Mouse (Mus musculus) spleen, adult 2 months (tissue): ENCODE results near the gene Ms4a6d. TPM values are rescaled to one million over a fixed set of nuclear protein-coding genes. Genes with fewer than 3 reads are reported as not detected.

Experiments used
- DNase-seq, 2 experiments: peaks; one replicate each; pipeline versions ENCODE4 v3.0.0 to v3.0.0-alpha.2; 2012 to 2021; ENCODE audit warnings: low spot score in 2 of 2, low read depth in 1 of 2
- H3K27ac ChIP-seq: fragments of 200-500 bp; 2 replicates; pipeline ENCODE4 v1.5.1; 2012; ENCODE audit warnings: low read length, inconsistent platforms; ENCODE audit not compliant: insufficient read depth
- H3K27me3 ChIP-seq: fragments of 200-500 bp; 2 replicates; pipeline ENCODE4 v1.6.1; 2012; ENCODE audit warnings: mild to moderate bottlenecking, moderate library complexity, low read length, inconsistent platforms; ENCODE audit not compliant: control insufficient read depth, insufficient read depth
- H3K36me3 ChIP-seq: fragments of 200-500 bp; 2 replicates; pipeline ENCODE4 v1.6.1; 2012; ENCODE audit warnings: mild to moderate bottlenecking, low read length, inconsistent platforms; ENCODE audit not compliant: control insufficient read depth, insufficient read depth
- H3K4me1 ChIP-seq: fragments of 200-500 bp; 2 replicates; pipeline ENCODE4 v1.6.1; 2011; ENCODE audit warnings: inconsistent platforms; ENCODE audit not compliant: control insufficient read depth, insufficient read depth, insufficient read length
- H3K4me3 ChIP-seq: fragments of 200-500 bp; 2 replicates; pipeline ENCODE4 v1.5.1; 2011; ENCODE audit warnings: mild to moderate bottlenecking, inconsistent platforms; ENCODE audit not compliant: insufficient read depth, insufficient read length; ENCODE audit errors: extremely low read depth
- CTCF ChIP-seq: fragments of 200-500 bp; IDR thresholded peaks from 2 replicates; pipeline ENCODE4 v1.5.1; 2011; ENCODE audit warnings: mild to moderate bottlenecking, inconsistent platforms; ENCODE audit not compliant: insufficient read depth, insufficient read length, insufficient replicate concordance; ENCODE audit errors: extremely low read depth
- POLR2A ChIP-seq: fragments of 200-500 bp; IDR thresholded peaks from 2 replicates; pipeline ENCODE4 v1.6.1; 2011; ENCODE audit warnings: low read depth, low read length, inconsistent platforms
- WGBS: fragments of 180-500 bp; shearing (Covaris S2); methylation state at CpG from one replicate; pipeline ENCODE4 v1.1.7; 2018; 5-methylcytosine and 5-hydroxymethylcytosine counted together
- polyA plus RNA-seq: library from polyadenylated mRNA; depleted of rRNA; stranded (reverse); fragments of >200 nt; gene quantifications from 2 replicates; pipeline ENCODE4 v1.2.3, GENCODE M21; 2012

The Ms4a6d gene
- polyA plus RNA-seq, 1 experiment = 3.9 TPM

DNA sequence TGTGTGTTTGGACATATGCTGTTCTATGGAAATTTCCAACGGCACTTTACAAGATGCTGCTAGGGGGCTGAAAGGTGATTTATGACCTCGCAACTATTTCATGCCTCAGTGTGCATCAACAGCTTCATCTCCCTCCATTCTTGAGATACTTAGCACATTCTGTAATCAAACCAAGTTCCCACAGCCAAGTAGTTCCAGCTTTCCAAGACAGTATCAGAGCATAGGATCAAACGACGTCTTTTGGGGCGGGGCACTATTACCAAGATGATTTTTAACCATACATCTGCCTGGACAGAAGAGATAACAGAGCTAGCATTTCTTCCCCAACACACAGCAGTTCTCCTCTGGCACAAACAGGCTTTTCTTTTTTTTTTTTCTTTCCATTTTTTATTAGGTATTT, 20.6 kb upstream of the Ms4a6d start:
- Histone ChIP-seq H3K27me3 (no peaks in the 10 kb centered on the region), H3K27ac (no peak overlapping the region), H3K4me3 (no peak overlapping the region), H3K4me1 (no peaks in the 10 kb centered on the region), H3K36me3 (no peaks in the 10 kb centered on the region)
- 81% methylated on average over 5 of the region's 5 CpGs for WGBS
- TF ChIP-seq CTCF (no peak), POLR2A (no peak)
- DNase-seq = no peak

DNA sequence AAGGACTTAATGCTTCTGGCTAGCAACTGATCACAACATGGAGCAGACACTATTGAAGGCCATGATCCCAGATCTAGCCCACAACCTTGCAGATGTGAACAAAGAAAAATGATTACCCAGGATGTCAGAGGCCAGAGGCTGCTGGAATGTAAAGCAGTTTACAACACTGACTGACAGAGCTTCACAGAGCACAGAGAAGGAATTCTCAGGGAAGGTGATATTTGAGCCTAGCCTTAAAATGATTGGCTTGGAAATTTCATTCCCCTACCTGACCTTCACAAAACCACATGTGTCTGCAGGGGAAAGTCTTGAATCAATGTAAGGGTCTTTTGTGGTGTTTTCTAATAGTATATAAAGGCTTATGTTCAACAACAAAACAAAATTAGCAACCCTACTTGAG, 20.2 kb upstream of the Ms4a6d start:
- Histone ChIP-seq H3K36me3 (no peaks in the 10 kb centered on the region), H3K27ac (no peak overlapping the region), H3K4me3 (no peak overlapping the region), H3K27me3 (no peaks in the 10 kb centered on the region), H3K4me1 (no peaks in the 10 kb centered on the region)
- TF ChIP-seq POLR2A = no peak
- TF ChIP-seq CTCF = no peak
- no peak for DNase-seq

DNA sequence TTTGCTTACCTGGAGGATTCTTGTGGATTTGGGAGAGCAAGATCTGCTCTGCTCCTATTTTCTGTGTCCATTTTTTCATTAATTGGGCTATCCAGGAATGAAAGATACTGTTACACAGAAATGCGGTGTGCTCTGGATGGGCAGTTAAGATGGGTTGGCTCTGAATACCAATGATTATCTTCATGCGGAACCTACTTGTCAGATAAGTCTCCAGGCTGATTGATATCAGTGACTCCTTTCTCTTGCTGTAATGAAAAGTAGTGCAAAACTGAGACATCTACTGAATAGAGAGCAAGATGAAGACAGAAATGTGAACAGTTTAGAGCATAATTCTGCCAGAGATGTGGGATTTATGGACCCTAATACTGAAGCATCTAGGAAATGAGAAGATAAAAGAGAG, 18.9 kb upstream of the Ms4a6d start, which contains the start of gene Ms4a2:
Gene Ms4a2 (minus strand): TSS at position 169 of the 400 bp plus-strand sequence.
- no peak for TF ChIP-seq POLR2A
- TF ChIP-seq CTCF = no peak
- no peak for DNase-seq
- H3K4me1 ChIP-seq = no peaks in the 10 kb centered on the region
- H3K4me3 ChIP-seq = no peak within 1 kb of the TSS
- H3K27me3 ChIP-seq = no peaks in the 10 kb centered on the region
- WGBS = 83% methylated on average over 2 of the region's 2 CpGs
- H3K27ac ChIP-seq = no peak within 1 kb of the TSS
- no peaks in the 10 kb centered on the region for H3K36me3 ChIP-seq

DNA sequence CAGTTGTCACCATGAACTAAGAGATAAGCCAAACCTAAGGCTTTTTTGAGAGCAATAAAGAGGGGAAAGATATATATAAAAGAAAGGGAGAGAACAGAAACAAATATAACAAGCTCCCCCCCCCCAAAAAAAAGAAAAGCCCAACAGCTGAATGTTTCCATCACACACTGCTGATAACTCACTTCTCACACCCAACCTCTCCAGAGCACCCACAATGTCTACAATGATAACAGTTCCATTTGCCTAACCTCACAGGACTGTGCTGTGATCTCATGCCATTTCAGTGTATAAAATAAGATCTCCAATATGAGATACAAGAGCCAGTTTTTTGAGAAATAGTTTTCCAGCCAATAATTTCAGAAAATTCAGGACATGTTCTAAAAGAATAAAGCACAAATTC, 13.3 kb upstream of the Ms4a6d start:
- Histone ChIP-seq H3K27me3 (no peaks in the 10 kb centered on the region), H3K4me1 (no peaks in the 10 kb centered on the region), H3K36me3 (no peaks in the 10 kb centered on the region), H3K4me3 (no peak overlapping the region), H3K27ac (no peak overlapping the region)
- TF ChIP-seq CTCF (no peak), POLR2A (no peak)
- no peak for DNase-seq

DNA sequence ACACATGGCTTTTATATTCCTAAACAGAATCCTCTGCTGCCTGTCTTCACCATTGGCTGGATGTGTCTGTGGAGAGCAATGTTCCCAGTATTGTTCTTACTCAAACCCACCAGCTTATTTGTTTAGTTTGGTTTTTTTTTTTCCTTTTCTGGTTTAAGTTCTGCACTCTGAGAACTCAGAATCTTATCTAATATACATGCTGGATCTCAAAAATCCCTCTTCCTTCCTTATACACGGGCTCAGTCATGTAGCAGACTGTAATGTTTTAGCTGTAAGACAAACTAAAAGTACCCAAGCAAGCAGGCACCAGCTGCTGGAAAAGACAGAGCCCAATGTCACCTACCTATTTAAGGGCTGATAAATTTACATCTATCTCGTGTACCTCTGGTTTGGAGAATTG, 10.2 kb upstream of the Ms4a6d start:
- DNase-seq = no peak
- H3K4me3 ChIP-seq = no peak overlapping the region
- H3K4me1 ChIP-seq = no peaks in the 10 kb centered on the region
- TF ChIP-seq CTCF (no peak), POLR2A (no peak)
- H3K27ac ChIP-seq = no peak overlapping the region
- H3K27me3 ChIP-seq = no peaks in the 10 kb centered on the region
- 53% methylated on average over 2 of the region's 2 CpGs for WGBS
- H3K36me3 ChIP-seq = no peaks in the 10 kb centered on the region

DNA sequence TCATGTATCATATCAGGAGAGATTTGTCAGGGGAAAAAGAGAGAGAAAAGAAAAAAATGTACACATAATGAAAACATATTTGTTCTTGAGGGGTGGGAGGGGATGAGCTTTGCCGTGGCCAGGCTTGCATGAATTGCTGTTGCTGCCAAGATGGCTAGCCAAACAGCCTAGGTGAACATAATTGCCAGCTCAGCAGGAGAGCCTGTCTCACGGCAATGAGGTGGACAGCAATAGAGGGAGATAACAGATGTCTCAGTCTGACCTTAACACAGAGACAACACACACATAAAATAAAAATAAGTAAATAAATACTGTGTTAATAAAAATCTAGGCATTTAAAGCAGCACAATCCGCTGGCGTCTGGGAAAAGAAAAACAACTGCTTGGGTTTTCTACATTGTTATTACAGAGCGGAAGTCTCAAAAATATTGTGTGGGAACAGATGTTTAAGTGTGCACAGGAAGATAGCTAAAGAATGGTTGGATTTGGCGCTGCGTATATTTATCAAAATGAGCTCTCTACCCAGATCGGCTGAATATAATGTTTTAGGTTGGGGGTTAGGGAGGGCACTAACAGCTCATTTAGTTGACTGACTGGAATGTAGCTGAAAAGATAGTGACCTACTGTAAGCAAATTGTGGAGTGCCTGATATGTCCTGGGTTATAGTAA, 9.3 kb upstream of the Ms4a6d start:
- Histone ChIP-seq H3K4me3 (no peak overlapping the region), H3K36me3 (no peaks in the 10 kb centered on the region), H3K4me1 (no peaks in the 10 kb centered on the region), H3K27ac (no peak overlapping the region), H3K27me3 (no peaks in the 10 kb centered on the region)
- 53% methylated on average over 8 of the region's 8 CpGs for WGBS
- DNase-seq = no peak
- TF ChIP-seq CTCF (no peak), POLR2A (no peak)

DNA sequence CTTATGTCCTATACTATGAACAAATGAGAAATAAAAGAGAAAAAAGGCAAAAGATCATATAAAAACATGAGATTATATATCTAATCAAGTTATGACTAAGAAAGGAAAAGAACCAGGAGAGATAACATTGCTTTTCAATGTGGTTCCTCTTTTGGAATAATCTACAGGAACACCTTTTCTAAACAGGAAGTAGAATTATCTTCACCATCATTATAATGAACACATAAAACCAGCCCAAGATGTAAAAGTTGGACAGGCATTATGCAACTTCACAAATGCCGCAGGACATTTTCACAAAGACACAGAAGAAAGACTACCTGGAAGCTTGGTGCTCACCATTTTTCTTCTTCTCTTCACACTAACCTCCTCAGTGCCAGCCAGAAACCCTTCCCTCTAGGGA, 8.4 kb upstream of the Ms4a6d start:
- 32% methylated on average over 1 of the region's 1 CpGs for WGBS
- no peak for DNase-seq
- H3K4me1 ChIP-seq = no peaks in the 10 kb centered on the region
- no peak for TF ChIP-seq CTCF
- TF ChIP-seq POLR2A = no peak
- no peaks in the 10 kb centered on the region for H3K36me3 ChIP-seq
- no peak overlapping the region for H3K4me3 ChIP-seq
- no peaks in the 10 kb centered on the region for H3K27me3 ChIP-seq
- no peak overlapping the region for H3K27ac ChIP-seq
